Mouse (Mus musculus) neural tube, embryonic 11.5 days (tissue): Measurements from ENCODE around the gene Vegfb. TPM values are rescaled to one million over a fixed set of nuclear protein-coding genes. Genes with fewer than 3 reads are reported as not detected.

ENCODE experiments used
- ATAC-seq: fragments of 200-750 bp; cut with Nextera tagmentation; 2 replicates; pipeline ENCODE4 v1.8.0; 2017; ENCODE audit warnings: moderate number of reproducible peaks, mild to moderate bottlenecking, moderate TSS enrichment, moderate library complexity; ENCODE audit not compliant: insufficient read depth, low FRiP score, low TSS enrichment
- DNase-seq: peaks from one replicate; pipeline ENCODE4 v3.0.0-alpha.2; 2015; ENCODE audit warnings: low spot score
- H3K27ac ChIP-seq: fragments of 300-500 bp; sonication (generic); 2 replicates; pipeline ENCODE4 v1.5.1; 2014; ENCODE audit warnings: low read depth, mild to moderate bottlenecking, low read length
- H3K27me3 ChIP-seq: fragments of 300-500 bp; sonication (generic); 2 replicates; pipeline ENCODE4 v1.6.1; 2014; ENCODE audit warnings: mild to moderate bottlenecking, low read length, mixed read lengths; ENCODE audit not compliant: control insufficient read depth, insufficient read depth
- H3K36me3 ChIP-seq: fragments of 300-500 bp; sonication (generic); 2 replicates; pipeline ENCODE4 v1.6.1; 2014; ENCODE audit warnings: mild to moderate bottlenecking, low read length, moderate library complexity, mixed read lengths; ENCODE audit not compliant: control insufficient read depth, insufficient read depth
- H3K4me1 ChIP-seq: fragments of 300-500 bp; sonication (generic); 2 replicates; pipeline ENCODE4 v1.6.1; 2014; ENCODE audit warnings: low read length, mixed read lengths; ENCODE audit not compliant: control insufficient read depth, insufficient read depth
- H3K4me2 ChIP-seq: fragments of 300-500 bp; sonication (generic); 2 replicates; pipeline ENCODE4 v1.6.1; 2014; ENCODE audit warnings: low read depth, mild to moderate bottlenecking, moderate library complexity
- H3K4me3 ChIP-seq: fragments of 300-500 bp; sonication (generic); 2 replicates; pipeline ENCODE4 v1.5.1; 2014; ENCODE audit warnings: low read depth, low read length
- H3K9ac ChIP-seq: fragments of 300-500 bp; sonication (generic); 2 replicates; pipeline ENCODE4 v1.6.1; 2014; ENCODE audit warnings: mild to moderate bottlenecking, low read length
- H3K9me3 ChIP-seq: fragments of 300-500 bp; sonication (generic); 2 replicates; pipeline ENCODE4 v1.6.1; 2016; ENCODE audit warnings: low read length; ENCODE audit not compliant: control insufficient read depth
- WGBS: fragments of 180-500 bp; shearing (Covaris S2); extraction: QIAGEN DNeasy Blood & Tissue Kit; methylation state at CpG from one replicate; pipeline ENCODE4 v1.1.7; 2014; 5-methylcytosine and 5-hydroxymethylcytosine counted together
- polyA plus RNA-seq: library from polyadenylated mRNA; unstranded; fragments of >200 nt; fragmentation: Nextera tagmentation; extraction: Ambion mirVana; gene quantifications from 2 replicates; pipeline ENCODE4 v1.2.1, GENCODE M21; 2014

The Vegfb gene
- polyA plus RNA-seq, 1 experiment from 2014 or later: 27.8 TPM

DNA sequence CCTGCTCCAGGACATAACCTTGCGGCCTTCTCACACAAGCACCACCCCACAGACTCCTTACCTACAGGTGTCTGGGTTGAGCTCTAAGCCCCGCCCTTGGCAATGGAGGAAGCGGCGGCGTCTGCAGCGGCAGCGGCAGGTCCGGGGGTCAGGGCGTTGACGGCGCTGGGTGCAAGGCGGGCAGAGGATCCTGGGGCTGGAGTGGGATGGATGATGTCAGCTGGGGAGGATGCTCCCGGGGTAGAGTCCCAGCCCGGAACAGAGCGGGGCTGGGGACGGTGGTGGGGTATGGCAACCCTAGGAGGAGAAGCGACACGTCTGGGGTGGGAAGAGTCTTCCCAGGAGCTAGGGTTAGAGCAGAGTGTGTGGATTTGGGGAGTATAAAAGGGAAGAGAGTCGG lies 2.2 kb downstream of the Vegfb start:
- ATAC-seq (no peak), DNase-seq (no peak)
- H3K4me3 ChIP-seq: no peak overlapping the region
- no peak overlapping the region for H3K9ac ChIP-seq
- H3K4me1 ChIP-seq: peaks cover 7% of the 10 kb centered on the region
- peaks cover 3% of the 10 kb centered on the region; the same call in 1 of the 2 replicates for H3K36me3 ChIP-seq
- no peak overlapping the region for H3K4me2 ChIP-seq
- no peaks in the 10 kb centered on the region for H3K27me3 ChIP-seq
- no peak overlapping the region for H3K27ac ChIP-seq
- no peaks in the 10 kb centered on the region for H3K9me3 ChIP-seq
- WGBS: 84% methylated on average over 19 of the region's 19 CpGs

DNA sequence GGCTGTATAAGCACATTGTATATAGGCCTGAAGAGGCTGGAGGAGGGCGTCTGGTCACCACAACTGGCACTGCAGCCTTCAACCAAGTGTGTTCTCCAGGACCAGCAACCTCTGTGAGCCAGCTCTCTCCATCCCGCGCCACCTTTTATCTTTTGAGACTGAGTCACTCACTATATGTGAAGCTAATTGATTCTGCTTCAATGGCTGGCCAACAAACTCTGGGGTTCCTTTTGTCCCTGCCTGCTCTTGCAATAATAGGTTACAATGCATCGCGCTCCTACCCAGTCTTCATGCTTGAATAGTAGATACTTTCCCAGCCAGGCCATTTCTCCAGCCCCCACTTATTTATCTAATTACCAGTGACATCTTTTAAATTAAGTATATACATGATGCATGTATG lies 3.8 kb downstream of the Vegfb start:
- WGBS: 59% methylated on average over 5 of the region's 5 CpGs
- Histone ChIP-seq H3K4me2 (no peak overlapping the region), H3K4me1 (peaks cover 7% of the 10 kb centered on the region), H3K9me3 (no peaks in the 10 kb centered on the region), H3K4me3 (no peak overlapping the region), H3K9ac (no peak overlapping the region), H3K27ac (no peak overlapping the region), H3K36me3 (peaks cover 3% of the 10 kb centered on the region; the same call in 1 of the 2 replicates), H3K27me3 (no peaks in the 10 kb centered on the region)
- DNase-seq: no peak
- ATAC-seq: no peak

DNA sequence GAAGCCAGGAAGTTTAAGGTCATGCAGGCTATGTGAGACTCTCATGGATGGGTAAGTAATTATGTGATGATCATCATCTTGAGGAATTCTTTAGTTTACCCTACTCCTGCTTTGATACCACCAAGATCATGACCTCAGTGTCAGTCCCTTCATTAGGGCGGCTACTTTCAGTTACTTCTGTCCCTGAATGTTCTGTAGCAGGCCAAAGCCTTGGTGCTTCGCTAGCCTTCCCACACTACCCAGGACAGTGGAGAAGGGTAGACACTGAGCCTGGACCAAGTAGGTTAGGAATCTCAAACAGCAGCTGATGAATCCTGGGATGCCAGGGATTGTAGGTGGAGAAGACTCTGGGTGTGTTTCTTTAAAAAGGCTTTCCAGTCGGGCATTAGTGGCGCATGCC lies 6.0 kb downstream of the Vegfb start:
- Histone ChIP-seq H3K4me3 (no peak overlapping the region; the same call in 1 of the 2 replicates), H3K4me1 (peaks cover 22% of the 10 kb centered on the region), H3K9ac (no peak overlapping the region), H3K27me3 (no peaks in the 10 kb centered on the region), H3K27ac (no peak overlapping the region), H3K36me3 (peaks cover 13% of the 10 kb centered on the region), H3K9me3 (no peaks in the 10 kb centered on the region), H3K4me2 (no peak overlapping the region)
- ATAC-seq (no peak), DNase-seq (no peak)
- 95% methylated on average over 4 of the region's 4 CpGs for WGBS

DNA sequence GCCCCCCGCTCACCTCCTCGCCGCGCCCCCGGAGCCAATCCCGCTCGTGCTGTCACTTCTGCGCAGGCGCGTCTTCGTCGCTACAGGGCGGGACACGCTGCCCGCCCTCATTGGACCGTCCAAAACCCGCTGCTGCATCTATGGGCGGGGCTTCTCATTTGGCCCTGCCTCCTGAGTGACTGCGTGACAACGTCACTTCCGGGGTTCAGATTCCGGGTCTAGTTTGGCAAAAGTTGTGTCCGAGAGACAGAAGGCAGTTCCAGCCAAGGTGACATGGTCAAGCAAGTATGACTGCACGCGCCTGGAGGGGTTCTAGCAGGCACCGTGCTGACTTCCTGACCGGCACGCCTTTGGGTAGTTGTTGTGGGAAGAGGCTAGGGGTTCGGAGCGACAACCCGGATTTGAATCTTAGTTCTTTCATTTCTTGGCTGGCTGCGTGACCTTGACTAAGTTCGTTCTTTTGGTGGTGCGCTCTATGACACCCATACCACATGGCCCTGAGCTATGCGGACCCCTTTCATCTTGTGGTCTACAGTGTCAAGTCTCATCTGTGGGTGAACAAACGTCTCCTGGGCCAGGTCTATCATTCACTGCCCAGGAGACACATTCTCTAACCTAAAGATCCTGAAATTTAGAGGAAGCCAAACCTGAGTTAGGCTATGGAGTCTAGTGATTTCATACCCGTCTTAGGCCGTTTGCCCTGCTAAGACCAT lies 6.9 kb downstream of the Vegfb start, which contains the start of gene Fkbp2:
Gene Fkbp2, minus strand, starts transcription at position 121 of the 713 bp plus-strand sequence.
- peak within 1 kb of the TSS; percentile 69 for H3K4me2 ChIP-seq
- peak within 1 kb of the TSS; percentile 86 for H3K9ac ChIP-seq
- 3% methylated on average over 38 of the region's 38 CpGs for WGBS
- H3K27me3 ChIP-seq: no peaks in the 10 kb centered on the region
- peak within 1 kb of the TSS; percentile 67 for H3K4me3 ChIP-seq
- H3K9me3 ChIP-seq: no peaks in the 10 kb centered on the region
- H3K27ac ChIP-seq: peak within 1 kb of the TSS; percentile 88
- ATAC-seq (peak; percentile 86), DNase-seq (peak; percentile 98)
- peaks cover 20% of the 10 kb centered on the region for H3K4me1 ChIP-seq
- peaks cover 13% of the 10 kb centered on the region for H3K36me3 ChIP-seq

DNA sequence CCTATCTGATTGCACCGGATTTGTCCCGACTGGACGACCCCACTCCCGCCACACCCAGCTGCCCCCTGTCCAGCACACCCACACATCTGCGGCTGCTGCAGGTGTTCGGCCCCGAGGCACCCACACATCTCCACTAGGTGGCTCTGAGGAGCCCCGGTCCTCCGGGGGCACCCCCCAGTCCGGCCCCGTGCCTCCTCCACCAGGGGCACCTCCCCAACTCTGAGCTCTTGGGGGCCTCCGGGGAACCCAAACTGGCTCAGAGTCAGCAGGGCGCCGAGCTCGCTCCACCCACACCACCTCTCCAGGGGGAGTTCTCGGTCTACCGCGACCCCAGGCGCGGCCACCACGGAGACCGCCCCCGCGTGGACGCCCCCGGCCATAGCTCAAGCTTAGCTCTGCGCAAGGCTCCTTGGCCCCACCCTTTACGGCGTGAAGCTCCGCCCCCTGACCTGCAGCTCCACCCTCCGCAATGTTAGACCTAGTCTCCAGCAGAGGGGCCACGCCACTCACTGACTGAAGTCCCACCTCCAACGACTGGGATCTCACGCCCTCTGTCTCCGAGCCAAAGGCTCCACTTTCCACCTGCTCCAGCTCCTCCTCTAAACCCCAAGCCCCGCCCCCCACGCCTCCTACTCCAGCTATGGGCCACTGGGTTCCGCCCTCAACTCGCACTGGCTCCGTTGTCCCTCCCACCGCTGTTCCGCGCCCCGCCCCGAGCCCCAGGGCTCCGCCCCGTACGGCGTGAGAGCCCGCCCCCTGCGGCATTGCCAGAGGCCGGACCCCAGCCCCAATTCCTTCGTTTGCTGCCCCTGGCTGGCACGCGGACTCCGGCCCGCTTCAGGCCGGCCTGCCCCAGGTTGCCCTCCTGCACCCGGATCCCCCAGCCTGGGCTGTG lies 7.7 kb downstream of the Vegfb start:
- H3K4me3 ChIP-seq: peak overlapping the region; percentile 67
- ATAC-seq (peak; percentile 87), DNase-seq (peak; percentile 99)
- no peaks in the 10 kb centered on the region for H3K9me3 ChIP-seq
- H3K4me2 ChIP-seq: peak overlapping the region; percentile 69
- WGBS: under 1% methylated on average over 59 of the region's 59 CpGs
- peak overlapping the region; percentile 86 for H3K9ac ChIP-seq
- H3K27me3 ChIP-seq: no peaks in the 10 kb centered on the region
- peaks cover 10% of the 10 kb centered on the region for H3K36me3 ChIP-seq
- H3K4me1 ChIP-seq: peaks cover 20% of the 10 kb centered on the region
- peak overlapping the region; percentile 88 for H3K27ac ChIP-seq

DNA sequence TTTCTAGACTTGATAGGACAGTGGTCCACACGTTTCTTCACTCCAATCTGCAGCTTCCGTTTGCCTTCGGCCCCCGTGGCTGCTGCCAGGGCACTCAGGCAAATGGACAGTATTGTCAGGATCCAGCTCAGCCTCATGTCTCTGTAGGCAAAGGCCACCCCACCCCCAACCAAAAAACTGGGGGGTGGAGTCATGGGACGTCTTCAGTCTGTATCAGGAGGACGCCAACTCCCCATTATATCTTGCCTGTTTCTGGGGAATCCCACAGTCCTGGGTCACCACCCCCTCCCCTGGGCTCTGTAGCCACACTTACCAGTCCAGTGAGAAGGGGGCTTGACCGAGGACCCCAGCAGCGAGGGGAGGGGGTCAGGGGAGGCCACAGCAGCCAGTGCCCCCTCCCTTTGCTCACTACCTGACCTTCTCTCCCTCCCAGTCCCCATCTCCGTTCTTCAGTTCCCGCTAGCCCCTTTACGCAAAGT lies 8.4 kb downstream of the Vegfb start:
- Histone ChIP-seq H3K4me2 (peak overlapping the region; percentile 69), H3K9me3 (no peaks in the 10 kb centered on the region), H3K9ac (peak overlapping the region; percentile 51), H3K27me3 (no peaks in the 10 kb centered on the region), H3K36me3 (peaks cover 10% of the 10 kb centered on the region), H3K27ac (peak overlapping the region; percentile 39), H3K4me1 (peaks cover 21% of the 10 kb centered on the region), H3K4me3 (peak overlapping the region; percentile 67)
- WGBS: 11% methylated on average over 11 of the region's 11 CpGs
- ATAC-seq (no peak), DNase-seq (peak; percentile 40)

DNA sequence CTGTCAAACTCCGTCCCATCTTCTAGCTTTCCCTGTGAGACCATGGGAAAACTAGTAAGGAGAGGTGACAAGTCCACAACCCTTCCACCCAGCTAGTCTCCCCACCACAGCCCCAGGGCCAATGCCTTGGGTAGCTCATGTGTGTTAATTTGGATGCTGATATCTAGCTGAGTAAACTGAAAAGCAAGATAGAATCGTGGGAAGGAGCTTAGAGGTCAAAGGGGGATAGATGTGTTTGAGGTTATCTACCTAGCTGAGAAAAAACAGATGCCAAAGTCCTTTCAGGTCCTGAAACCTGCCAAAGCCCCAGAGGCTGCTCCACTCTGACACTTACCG lies 8.8 kb downstream of the Vegfb start:
- Histone ChIP-seq H3K36me3 (peaks cover 10% of the 10 kb centered on the region), H3K9me3 (no peaks in the 10 kb centered on the region), H3K27me3 (no peaks in the 10 kb centered on the region), H3K4me2 (peak overlapping the region; percentile 69), H3K9ac (no peak overlapping the region), H3K27ac (0 out of 2 replicates have a peak overlapping the region, but pooled peaks have one; percentile 42), H3K4me3 (peak overlapping the region; percentile 67), H3K4me1 (peaks cover 25% of the 10 kb centered on the region)
- WGBS: 66% methylated on average over 3 of the region's 3 CpGs
- DNase-seq (no peak), ATAC-seq (no peak)

DNA sequence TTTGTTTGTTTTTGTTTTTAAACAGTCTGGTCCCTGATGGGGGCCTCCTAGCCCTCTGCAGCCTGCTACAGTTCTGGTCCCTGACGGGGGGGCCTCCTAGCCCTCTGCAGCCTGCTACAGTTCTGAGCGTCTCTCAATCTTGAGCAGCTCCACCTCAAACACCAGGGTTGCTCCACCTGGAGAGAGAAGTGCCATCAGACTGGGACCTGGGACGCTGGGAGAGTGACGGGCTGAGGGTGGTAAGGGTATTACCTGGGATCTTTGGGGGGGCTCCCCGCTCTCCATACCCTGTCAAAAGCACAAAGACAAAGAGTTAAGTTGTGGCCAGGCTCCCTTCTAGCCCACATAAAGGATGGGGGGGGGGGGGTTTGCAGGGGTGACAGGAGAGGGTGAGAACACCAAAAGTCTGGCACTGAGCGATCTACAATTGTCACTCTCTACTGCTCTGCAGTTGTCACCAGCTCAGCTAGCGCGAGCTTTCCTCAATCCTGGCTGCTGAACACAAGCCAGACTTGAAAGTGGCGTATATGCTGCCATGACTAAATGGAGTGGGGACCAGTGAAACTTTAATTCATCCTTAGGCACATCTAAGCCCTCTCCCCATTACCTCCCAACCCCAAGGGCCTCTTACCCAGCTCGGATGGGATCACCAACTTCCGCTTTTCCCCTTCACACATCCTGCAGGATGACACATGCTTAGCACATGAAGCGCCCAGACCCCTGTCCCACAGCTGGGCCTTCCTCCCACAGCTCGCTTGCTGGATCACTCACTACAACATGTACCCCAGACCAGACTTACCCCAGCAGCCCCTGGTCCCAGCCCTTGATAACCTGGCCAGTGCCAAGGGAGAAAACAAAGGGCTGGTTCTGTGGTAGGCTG lies 9.5 kb downstream of the Vegfb start:
- H3K4me1 ChIP-seq: peaks cover 25% of the 10 kb centered on the region
- WGBS: 79% methylated on average over 13 of the region's 13 CpGs
- DNase-seq: no peak

More for the DNA sequence above, 9.5 kb downstream of the Vegfb start:
- 0 out of 2 replicates have a peak overlapping the region, but pooled peaks have one; percentile 49 for H3K27ac ChIP-seq
- H3K4me2 ChIP-seq: peak overlapping the region; percentile 11; the same call in 1 of the 2 replicates
- no peak for ATAC-seq
- H3K9me3 ChIP-seq: no peaks in the 10 kb centered on the region
- no peaks in the 10 kb centered on the region for H3K27me3 ChIP-seq
- no peak overlapping the region; the same call in 1 of the 2 replicates for H3K9ac ChIP-seq
- peaks cover 10% of the 10 kb centered on the region for H3K36me3 ChIP-seq
- peak overlapping the region; percentile 12 for H3K4me3 ChIP-seq
